Mouse (Mus musculus): ENCODE results near the gene Lgals12. TPM values are rescaled to one million over a fixed set of nuclear protein-coding genes. Genes with fewer than 3 reads are reported as not detected.

Gene Lgals12
- polyA plus RNA-seq, 1 experiment from 2014 or later: not detected

GRCm38 (mm10) chr19:7553441-7553840, 53.6 kb downstream of the Lgals12 start:
- peaks cover 12% of the 10 kb centered on the region; the same call in 1 of the 2 replicates for H3K27me3 ChIP-seq (ENCODE audit: insufficient read depth, poor library complexity, severe bottlenecking)
- peaks cover 11% of the 10 kb centered on the region for H3K4me1 ChIP-seq (replicated peaks)
- no peaks in the 10 kb centered on the region for H3K9me3 ChIP-seq
- H3K36me3 ChIP-seq: no peaks in the 10 kb centered on the region
- H3K4me3 ChIP-seq: no peak overlapping the region
- DNase-seq (ENCODE audit: low spot score): no peak
- no peak overlapping the region for H3K27ac ChIP-seq

- Histone ChIP-seq H3K27ac (no peak overlapping the region), H3K4me3 (no peak overlapping the region), H3K9me3 (no peaks in the 10 kb centered on the region), H3K27me3 (ENCODE audit: insufficient read depth, poor library complexity, severe bottlenecking) (peaks cover under 1% of the 10 kb centered on the region; the same call in 1 of the 2 replicates), H3K4me1 (replicated peaks) (peaks cover under 1% of the 10 kb centered on the region), H3K36me3 (no peaks in the 10 kb centered on the region)
- DNase-seq (ENCODE audit: low spot score): no peak
- 93% methylated on average over 2 of the region's 2 CpGs for WGBS
These were observed 54.7 kb downstream of the Lgals12 start for GRCm38 (mm10) chr19:7552301-7552673.

- Histone ChIP-seq H3K4me3 (no peak overlapping the region), H3K27me3 (ENCODE audit: insufficient read depth, poor library complexity, severe bottlenecking) (no peaks in the 10 kb centered on the region), H3K27ac (no peak overlapping the region), H3K4me1 (replicated peaks) (no peaks in the 10 kb centered on the region), H3K36me3 (no peaks in the 10 kb centered on the region), H3K9me3 (no peaks in the 10 kb centered on the region)
- WGBS: 71% methylated on average over 4 of the region's 4 CpGs
- DNase-seq (ENCODE audit: low spot score): no peak
These were observed 55.3 kb downstream of the Lgals12 start for GRCm38 (mm10) chr19:7551550-7552300.

DNA sequence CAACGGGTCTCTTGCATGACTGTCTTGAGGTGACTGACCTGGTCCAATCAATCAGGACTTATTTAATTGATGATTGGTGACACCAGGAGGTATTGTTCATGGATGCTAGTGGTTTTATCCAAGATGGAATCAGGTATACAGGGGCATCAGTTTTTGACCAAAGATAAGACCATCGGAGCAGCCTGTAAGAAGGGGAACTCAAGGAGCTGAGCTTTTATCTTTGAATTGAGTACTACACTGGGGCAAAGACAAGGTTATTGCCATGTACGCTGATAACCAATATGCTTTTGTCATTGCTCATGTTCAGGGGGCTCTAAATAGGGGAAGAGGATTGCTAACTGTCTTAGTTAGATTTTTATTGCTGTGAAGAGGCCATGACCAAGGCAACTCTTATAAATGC, 58.1 kb downstream of the Lgals12 start:
- 90% methylated on average over 3 of the region's 3 CpGs for WGBS
- no peak overlapping the region for H3K27ac ChIP-seq
- DNase-seq (ENCODE audit: low spot score): no peak
- H3K9me3 ChIP-seq: peaks cover 3% of the 10 kb centered on the region; the same call in 1 of the 2 replicates
- no peaks in the 10 kb centered on the region for H3K4me1 ChIP-seq (replicated peaks)
- H3K4me3 ChIP-seq: no peak overlapping the region
- no peaks in the 10 kb centered on the region for H3K36me3 ChIP-seq
- no peaks in the 10 kb centered on the region for H3K27me3 ChIP-seq (ENCODE audit: insufficient read depth, poor library complexity, severe bottlenecking)

Other genes starting within 250 kb of the Lgals12 start
- 44.9 and 48.0 TPM in 2 replicates for gene Spindoc, start 224.2 kb downstream of the Lgals12 start, polyA plus RNA-seq (2016; fragmentation: Nextera tagmentation; extraction: Ambion mirVana)
- gene 2700081O15Rik, start 189.6 kb downstream of the Lgals12 start, polyA plus RNA-seq (2016; fragmentation: Nextera tagmentation; extraction: Ambion mirVana): 7.0 and 8.6 TPM in 2 replicates
- gene Rtn3, start 123.9 kb downstream of the Lgals12 start, polyA plus RNA-seq (2016; fragmentation: Nextera tagmentation; extraction: Ambion mirVana): 256 and 280 TPM in 2 replicates
- 4.6 and 7.2 TPM in 2 replicates for gene Atl3, start 113.2 kb downstream of the Lgals12 start, polyA plus RNA-seq (2016; fragmentation: Nextera tagmentation; extraction: Ambion mirVana)
- 4.6 and 4.7 TPM in 2 replicates for gene Pla2g16, start 49.7 kb downstream of the Lgals12 start, polyA plus RNA-seq (2016; fragmentation: Nextera tagmentation; extraction: Ambion mirVana)
- gene Hrasls5, start 5.3 kb upstream of the Lgals12 start, polyA plus RNA-seq (2016; fragmentation: Nextera tagmentation; extraction: Ambion mirVana): not detected in 2 replicates
- not detected in 2 replicates for gene Slc22a19, start 104.1 kb upstream of the Lgals12 start, polyA plus RNA-seq (2016; fragmentation: Nextera tagmentation; extraction: Ambion mirVana)
- not detected in 2 replicates for gene Slc22a26, start 195.5 kb upstream of the Lgals12 start, polyA plus RNA-seq (2016; fragmentation: Nextera tagmentation; extraction: Ambion mirVana)